Mouse (Mus musculus): ENCODE results near the gene Lrrc75a. TPM values are rescaled to one million over a fixed set of nuclear protein-coding genes. Genes with fewer than 3 reads are reported as not detected.

Lrrc75a gene
- polyA plus RNA-seq, 1 experiment from 2014 or later, result 8.0 TPM

GRCm38 (mm10) chr11:62601732-62602618 is 46.3 kb downstream of the Lrrc75a start:
- ATAC-seq, result peak; percentile 1
- 11% methylated on average over 17 of the region's 17 CpGs for WGBS

GRCm38 (mm10) chr11:62598571-62598970 is 49.8 kb downstream of the Lrrc75a start:
- no peak overlapping the region for H3K4me3 ChIP-seq
- 89% methylated on average over 4 of the region's 4 CpGs for WGBS
- H3K27ac ChIP-seq, result no peak overlapping the region
- no peak overlapping the region for H3K4me2 ChIP-seq
- H3K36me3 ChIP-seq (ENCODE audit: poor library complexity, severe bottlenecking), result no peaks in the 10 kb centered on the region
- H3K4me1 ChIP-seq, result peaks cover 10% of the 10 kb centered on the region
- ATAC-seq, result no peak
- H3K27me3 ChIP-seq, result no peaks in the 10 kb centered on the region
- no peaks in the 10 kb centered on the region for H3K9me3 ChIP-seq (replicated peaks)
- no peak overlapping the region for H3K9ac ChIP-seq

More at GRCm38 (mm10) chr11:62601732-62602618, 46.3 kb downstream of the Lrrc75a start:
- H3K9me3 ChIP-seq (replicated peaks), result no peaks in the 10 kb centered on the region
- H3K4me1 ChIP-seq, result peaks cover 44% of the 10 kb centered on the region
- peaks cover 33% of the 10 kb centered on the region for H3K36me3 ChIP-seq (ENCODE audit: poor library complexity, severe bottlenecking)
- peak overlapping the region; percentile 90 for H3K4me3 ChIP-seq
- peak overlapping the region; percentile 91 for H3K4me2 ChIP-seq
- peak overlapping the region; percentile 99 for H3K9ac ChIP-seq
- H3K27me3 ChIP-seq, result no peaks in the 10 kb centered on the region
- peak overlapping the region; percentile 91 for H3K27ac ChIP-seq

- ATAC-seq, result no peak
- Histone ChIP-seq H3K9me3 (replicated peaks) (no peaks in the 10 kb centered on the region), H3K4me3 (no peak overlapping the region), H3K9ac (no peak overlapping the region), H3K4me2 (no peak overlapping the region), H3K27me3 (no peaks in the 10 kb centered on the region), H3K36me3 (ENCODE audit: poor library complexity, severe bottlenecking) (0 out of 2 replicates have a peak, but pooled peaks cover 8% of the 10 kb centered on the region), H3K4me1 (no peaks in the 10 kb centered on the region), H3K27ac (no peak overlapping the region)
- WGBS, result 89% methylated on average over 8 of the region's 8 CpGs
Observed at GRCm38 (mm10) chr11:62591904-62592575, 56.3 kb downstream of the Lrrc75a start.

- Histone ChIP-seq H3K9me3 (replicated peaks) (no peaks in the 10 kb centered on the region), H3K27ac (no peak overlapping the region), H3K36me3 (ENCODE audit: poor library complexity, severe bottlenecking) (0 out of 2 replicates have a peak, but pooled peaks cover 8% of the 10 kb centered on the region), H3K4me3 (no peak overlapping the region), H3K9ac (no peak overlapping the region), H3K4me2 (no peak overlapping the region), H3K27me3 (no peaks in the 10 kb centered on the region), H3K4me1 (no peaks in the 10 kb centered on the region)
- ATAC-seq, result no peak
- WGBS, result 85% methylated on average over 2 of the region's 2 CpGs
Observed at GRCm38 (mm10) chr11:62591026-62591425, 57.3 kb downstream of the Lrrc75a start.

GRCm38 (mm10) chr11:62589391-62589790 is 58.9 kb downstream of the Lrrc75a start:
- no peak overlapping the region for H3K27ac ChIP-seq
- H3K9me3 ChIP-seq (replicated peaks), result no peaks in the 10 kb centered on the region
- H3K9ac ChIP-seq, result no peak overlapping the region
- H3K4me1 ChIP-seq, result no peaks in the 10 kb centered on the region
- H3K4me2 ChIP-seq, result no peak overlapping the region
- 0 out of 2 replicates have a peak, but pooled peaks cover 8% of the 10 kb centered on the region for H3K36me3 ChIP-seq (ENCODE audit: poor library complexity, severe bottlenecking)
- ATAC-seq, result no peak
- H3K4me3 ChIP-seq, result no peak overlapping the region
- no peaks in the 10 kb centered on the region for H3K27me3 ChIP-seq
- WGBS, result 75% methylated on average over 10 of the region's 10 CpGs

- H3K27ac ChIP-seq, result no peak overlapping the region
Observed at GRCm38 (mm10) chr11:62587034-62587433, 61.3 kb downstream of the Lrrc75a start.

GRCm38 (mm10) chr11:62584671-62585206 is 63.6 kb downstream of the Lrrc75a start:
- no peak for ATAC-seq
- 84% methylated on average over 9 of the region's 9 CpGs for WGBS

More at GRCm38 (mm10) chr11:62587034-62587433, 61.3 kb downstream of the Lrrc75a start:
- no peak overlapping the region for H3K4me2 ChIP-seq
- no peak overlapping the region for H3K4me3 ChIP-seq
- no peaks in the 10 kb centered on the region for H3K27me3 ChIP-seq
- H3K4me1 ChIP-seq, result no peaks in the 10 kb centered on the region
- H3K9me3 ChIP-seq (replicated peaks), result no peaks in the 10 kb centered on the region
- WGBS, result 88% methylated on average over 5 of the region's 5 CpGs
- H3K36me3 ChIP-seq (ENCODE audit: poor library complexity, severe bottlenecking), result 0 out of 2 replicates have a peak, but pooled peaks cover 8% of the 10 kb centered on the region
- no peak for ATAC-seq
- no peak overlapping the region for H3K9ac ChIP-seq

GRCm38 (mm10) chr11:62583031-62583430 is 65.3 kb downstream of the Lrrc75a start:
- no peaks in the 10 kb centered on the region for H3K4me1 ChIP-seq
- H3K27me3 ChIP-seq, result no peaks in the 10 kb centered on the region
- no peak for ATAC-seq
- no peak overlapping the region for H3K4me3 ChIP-seq
- H3K36me3 ChIP-seq (ENCODE audit: poor library complexity, severe bottlenecking), result 0 out of 2 replicates have a peak, but pooled peaks cover 5% of the 10 kb centered on the region
- H3K27ac ChIP-seq, result no peak overlapping the region
- no peak overlapping the region for H3K9ac ChIP-seq
- WGBS, result 60% methylated on average over 6 of the region's 6 CpGs
- no peaks in the 10 kb centered on the region for H3K9me3 ChIP-seq (replicated peaks)
- H3K4me2 ChIP-seq, result no peak overlapping the region

More at GRCm38 (mm10) chr11:62584671-62585206, 63.6 kb downstream of the Lrrc75a start:
- H3K27ac ChIP-seq, result no peak overlapping the region
- no peaks in the 10 kb centered on the region for H3K4me1 ChIP-seq
- 0 out of 2 replicates have a peak, but pooled peaks cover 5% of the 10 kb centered on the region for H3K36me3 ChIP-seq (ENCODE audit: poor library complexity, severe bottlenecking)
- H3K4me2 ChIP-seq, result no peak overlapping the region
- H3K27me3 ChIP-seq, result no peaks in the 10 kb centered on the region
- no peak overlapping the region for H3K9ac ChIP-seq
- no peak overlapping the region for H3K4me3 ChIP-seq
- H3K9me3 ChIP-seq (replicated peaks), result no peaks in the 10 kb centered on the region

- H3K36me3 ChIP-seq (ENCODE audit: poor library complexity, severe bottlenecking), result no peaks in the 10 kb centered on the region
- H3K4me2 ChIP-seq, result peak overlapping the region; percentile 96
- H3K9me3 ChIP-seq (replicated peaks), result no peaks in the 10 kb centered on the region
- no peak overlapping the region for H3K27ac ChIP-seq
- H3K27me3 ChIP-seq, result peaks cover 4% of the 10 kb centered on the region
- no peak for ATAC-seq
- H3K4me1 ChIP-seq, result peaks cover 9% of the 10 kb centered on the region; the same call in 1 of the 2 replicates
- H3K4me3 ChIP-seq, result peak overlapping the region; percentile 55
- WGBS, result 72% methylated on average over 16 of the region's 16 CpGs
- peak overlapping the region; percentile 73; the same call in 1 of the 2 replicates for H3K9ac ChIP-seq
Observed at GRCm38 (mm10) chr11:62576530-62577152, 71.7 kb downstream of the Lrrc75a start.

- H3K4me2 ChIP-seq, result peak overlapping the region; percentile 96
- no peaks in the 10 kb centered on the region for H3K9me3 ChIP-seq (replicated peaks)
- no peaks in the 10 kb centered on the region for H3K36me3 ChIP-seq (ENCODE audit: poor library complexity, severe bottlenecking)
- 7% methylated on average over 27 of the region's 27 CpGs for WGBS
- no peak overlapping the region for H3K27ac ChIP-seq
- H3K27me3 ChIP-seq, result peaks cover 4% of the 10 kb centered on the region
- H3K9ac ChIP-seq, result peak overlapping the region; percentile 73
- peak overlapping the region; percentile 55 for H3K4me3 ChIP-seq
- peak; percentile 56 for ATAC-seq
- H3K4me1 ChIP-seq, result peaks cover 9% of the 10 kb centered on the region; the same call in 1 of the 2 replicates
Observed at GRCm38 (mm10) chr11:62575659-62576438, 72.5 kb downstream of the Lrrc75a start.

GRCm38 (mm10) chr11:62575297-62575658 is 73.0 kb downstream of the Lrrc75a start:
- peak; percentile 89 for ATAC-seq
- Histone ChIP-seq H3K4me1 (peaks cover 9% of the 10 kb centered on the region; the same call in 1 of the 2 replicates), H3K4me3 (peak overlapping the region; percentile 55), H3K27ac (no peak overlapping the region), H3K9me3 (replicated peaks) (no peaks in the 10 kb centered on the region), H3K27me3 (peaks cover 4% of the 10 kb centered on the region), H3K36me3 (ENCODE audit: poor library complexity, severe bottlenecking) (no peaks in the 10 kb centered on the region), H3K4me2 (peak overlapping the region; percentile 96), H3K9ac (peak overlapping the region; percentile 73)
- 3% methylated on average over 9 of the region's 9 CpGs for WGBS
